Mouse (Mus musculus) activated CD4-positive, CD25-positive, alpha-beta regulatory T cell, adult 4 months (primary cell): Measurements from ENCODE around the gene Ctsa. TPM values are rescaled to one million over a fixed set of nuclear protein-coding genes. Genes with fewer than 3 reads are reported as not detected.

Source experiments
- ATAC-seq: one replicate; pipeline ENCODE4 v1.8.0; 2017
- polyA plus RNA-seq, 2 experiments: library from polyadenylated mRNA; unstranded; fragments of 100-300 nt; shearing (Covaris generic); gene quantifications; one replicate each; pipeline ENCODE4 v1.2.1; 2017

Gene Ctsa
- polyA plus RNA-seq = 100 to 1,000 TPM; 215 to 216 TPM

- ATAC-seq = peak; percentile 81
Measured at GRCm38 (mm10) chr2:164832748-164833301, at the start of gene Ctsa. Gene Ctsa, plus strand, starts transcription at chr2:164832873.

- ATAC-seq = no peak
Measured at GRCm38 (mm10) chr2:164783926-164784581, 48.6 kb upstream of the Ctsa start.

GRCm38 (mm10) chr2:164784869-164785420, 47.7 kb upstream of the Ctsa start:
- ATAC-seq = no peak

- peak; percentile 73 for ATAC-seq
Measured at GRCm38 (mm10) chr2:164785481-164786387, 46.9 kb upstream of the Ctsa start, which contains the start of gene Snx21. Gene Snx21, plus strand, starts transcription at chr2:164785823.

GRCm38 (mm10) chr2:164786388-164786885, 46.2 kb upstream of the Ctsa start:
- ATAC-seq = no peak

GRCm38 (mm10) chr2:164787032-164787431, 45.6 kb upstream of the Ctsa start:
- ATAC-seq = no peak

GRCm38 (mm10) chr2:164787779-164788178, 44.9 kb upstream of the Ctsa start:
- no peak for ATAC-seq

- ATAC-seq = no peak
Measured at GRCm38 (mm10) chr2:164788411-164788810, 44.3 kb upstream of the Ctsa start.

GRCm38 (mm10) chr2:164790451-164790850, 42.2 kb upstream of the Ctsa start:
- no peak for ATAC-seq

- ATAC-seq = no peak
Measured at GRCm38 (mm10) chr2:164791841-164792261, 40.8 kb upstream of the Ctsa start.

- ATAC-seq = no peak
Measured at GRCm38 (mm10) chr2:164792400-164793190, 40.1 kb upstream of the Ctsa start.

- ATAC-seq = peak; percentile 52
Measured at GRCm38 (mm10) chr2:164793236-164793635, 39.4 kb upstream of the Ctsa start.

GRCm38 (mm10) chr2:164793772-164794171, 38.9 kb upstream of the Ctsa start:
- ATAC-seq = no peak

GRCm38 (mm10) chr2:164794293-164794692, 38.4 kb upstream of the Ctsa start:
- ATAC-seq = peak; percentile 63

- no peak for ATAC-seq
Measured at GRCm38 (mm10) chr2:164795868-164796267, 36.8 kb upstream of the Ctsa start.

GRCm38 (mm10) chr2:164798554-164798953, 34.1 kb upstream of the Ctsa start:
- peak; percentile 32 for ATAC-seq

GRCm38 (mm10) chr2:164800252-164801004, 32.2 kb upstream of the Ctsa start:
- ATAC-seq = no peak

- ATAC-seq = no peak
Measured at GRCm38 (mm10) chr2:164803201-164803920, 29.3 kb upstream of the Ctsa start.

- ATAC-seq = no peak
Measured at GRCm38 (mm10) chr2:164803921-164804313, 28.8 kb upstream of the Ctsa start.

- peak; percentile 96 for ATAC-seq
Measured at GRCm38 (mm10) chr2:164804533-164805331, 27.9 kb upstream of the Ctsa start, which contains the start of the genes Acot8 and Zswim3. Gene Acot8, minus strand, starts transcription at chr2:164804882. Gene Zswim3, plus strand, starts transcription at chr2:164805098.
